9 mouse cellular contexts compared by ENCODE assay signal in genomic region chr13:43131741-43132191, GRCm38 (mm10). TPM values are rescaled to one million over a fixed set of nuclear protein-coding genes. Genes with fewer than 3 reads are reported as not detected.
A peak's percentile ranks its signal among the peaks of the same experiment; 100 is the strongest.
DNase-seq lines count a peak whose midpoint lies in the region.
"Had no signal": no experiment of that assay in that cellular context is flagged by ENCODE, and none has a peak within 500 bp of the region (broad histone marks: within the 10 kb centered on the region; RNA-seq: fewer than 3 reads in every experiment).

No protein-coding gene starts in this region.

- DNase-seq in gastrocnemius, postnatal 10 days, result peak; percentile 19
- DNase-seq in gastrocnemius, postnatal 36 days, result no peak
- peak; percentile 24 for DNase-seq in gastrocnemius, postnatal 25 days
- peak; percentile 60 to 64 for DNase-seq in heart, postnatal 14 days
- DNase-seq in lung, postnatal 10 days, result peak; percentile 74
- no peak for DNase-seq in layer of hippocampus, postnatal 10 days (ENCODE audit: low spot score in 2 of 2)
- DNase-seq in left cerebral cortex, postnatal 4 days, result no peak
- no peak for DNase-seq in layer of hippocampus, adult 9-11 months
- DNase-seq: right cerebral cortex, adult 18-20 months had no signal

- intact Hi-C loops in gastrocnemius, postnatal 36 days (cut with DNase I), result no loop called here
- intact Hi-C loops in heart, postnatal 14 days (cut with DNase I), result no loop called here
- intact Hi-C loops in left cerebral cortex, postnatal 4 days (cut with DNase I), result no loop called here

RNA-seq across cellular contexts. Expression of gene Tbc1d7, which starts 39.5 kb away (rescaled TPM):
- 10 to 100 TPM; 26.8 to 28.3 TPM for total RNA-seq in gastrocnemius, postnatal 10 days (2021)
- total RNA-seq in gastrocnemius, postnatal 36 days (2021), result 10 to 100 TPM; 26.0 to 26.4 TPM
- total RNA-seq in gastrocnemius, postnatal 25 days (2021), result 10 to 100 TPM; 21.2 to 25.8 TPM
- total RNA-seq in heart, postnatal 14 days (2021), result 10 to 100 TPM; 29.7 to 35.3 TPM
- total RNA-seq in layer of hippocampus, postnatal 10 days (2021), result 10 to 100 TPM; 38.6 to 40.0 TPM
- total RNA-seq in left cerebral cortex, postnatal 4 days (2021), result 10 to 100 TPM; 34.5 to 37.3 TPM

Comparison
In these comparisons a context has a peak if more than half of its experiments do, and no peak if none do; other contexts are left out.
1. DNase-seq: peak in gastrocnemius, postnatal 10 days (single experiment), gastrocnemius, postnatal 25 days (single experiment), heart, postnatal 14 days (2 of 2) and lung, postnatal 10 days (single experiment); none in gastrocnemius, postnatal 36 days (0 of 2), layer of hippocampus, postnatal 10 days (0 of 2), left cerebral cortex, postnatal 4 days (single experiment) and layer of hippocampus, adult 9-11 months (single experiment).